Mouse (Mus musculus) bone marrow macrophage, adult 2 months (primary cell): ENCODE data around the gene Htatip2.

Source experiments
- CTCF ChIP-seq: IDR thresholded peaks from 2 replicates; pipeline ENCODE4 v1.5.1; 2012; ENCODE audit warnings: low read depth, mild to moderate bottlenecking, low read length, moderate library complexity
- POLR2A ChIP-seq: IDR thresholded peaks from 2 replicates; pipeline ENCODE4 v1.6.1; 2012; ENCODE audit warnings: mild to moderate bottlenecking, low read depth, low read length, borderline replicate concordance

DNA sequence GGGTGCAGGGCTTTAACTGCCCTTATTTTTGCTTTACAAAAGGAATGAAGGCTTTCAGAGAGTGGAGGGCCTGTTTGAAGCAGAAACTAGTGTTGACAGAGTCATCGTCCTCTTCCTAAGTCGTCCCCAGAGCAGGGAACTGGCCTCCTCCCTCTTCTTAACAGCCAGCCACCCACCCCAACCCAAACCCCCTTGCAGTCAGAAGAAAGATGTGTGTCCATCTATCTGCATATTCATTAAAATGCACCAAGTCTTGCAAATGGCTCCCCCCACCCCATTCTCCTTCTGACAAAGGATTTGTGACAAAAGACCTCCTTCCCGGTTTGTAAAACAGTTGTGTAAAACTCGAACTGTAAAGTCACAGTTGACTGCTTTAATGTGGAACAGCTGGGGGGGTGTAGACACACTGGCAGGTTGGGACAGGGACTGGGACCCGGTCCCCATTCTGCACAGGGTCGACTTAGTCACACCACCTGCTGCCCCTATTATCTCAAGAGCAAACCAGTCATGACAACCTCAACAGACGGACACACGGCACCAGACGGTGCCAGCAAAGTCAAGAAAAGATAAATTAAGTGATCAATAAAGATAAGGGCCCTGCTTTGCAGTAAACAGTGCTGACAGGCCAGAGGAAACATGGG, 49.4 kb upstream of the Htatip2 start:
- TF ChIP-seq CTCF (no peak), POLR2A (no peak)
